Mouse (Mus musculus) mouse embryonic stem cell (cell line): ENCODE data around the gene Mcfd2.
"Not testable (repeated sequence)": the region's sequence is repeated elsewhere in the genome, so short reads cannot be mapped to it uniquely, and the experiment has no call there.

Experiments used
- in situ Hi-C, 2 experiments: fragments of 300-500 bp; cut with MboI; formaldehyde crosslinking; loops; 1 replicate in 1 of 2; 3 replicates in 1 of 2; pipeline ENCODE4 v1.14.3; 2019 to 2020; ENCODE audit warnings: low sequenced_read_pairs in 2 of 2, low pct_unique_long_range_greater_than_20kb in 1 of 2, mixed read lengths in 1 of 2; ENCODE audit not compliant: unreplicated experiment in 1 of 2

The Mcfd2 gene

DNA sequence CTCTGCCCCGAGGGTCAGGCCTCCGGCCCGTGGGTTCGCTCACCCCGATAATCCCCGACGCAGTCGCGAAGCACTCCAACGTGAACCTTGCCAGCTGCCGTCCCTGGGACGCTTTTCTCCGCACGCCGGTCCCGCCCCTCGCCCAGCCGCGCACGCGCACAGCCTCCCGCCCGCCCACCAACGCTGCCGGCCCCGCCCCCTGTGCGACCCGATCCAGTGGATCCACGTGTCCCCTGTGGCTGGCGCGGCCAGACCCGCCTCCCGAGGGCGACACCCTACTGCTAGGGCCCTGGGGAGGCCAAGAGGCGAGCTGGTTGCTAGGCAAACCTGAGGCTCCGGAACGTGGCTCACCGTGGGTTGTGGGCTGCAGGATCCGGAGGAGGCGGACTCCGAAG is at the start of gene Mcfd2:
Gene Mcfd2, minus strand, starts transcription at position 144 of the 395 bp plus-strand sequence.
- in situ Hi-C loops, result no loop called here

DNA sequence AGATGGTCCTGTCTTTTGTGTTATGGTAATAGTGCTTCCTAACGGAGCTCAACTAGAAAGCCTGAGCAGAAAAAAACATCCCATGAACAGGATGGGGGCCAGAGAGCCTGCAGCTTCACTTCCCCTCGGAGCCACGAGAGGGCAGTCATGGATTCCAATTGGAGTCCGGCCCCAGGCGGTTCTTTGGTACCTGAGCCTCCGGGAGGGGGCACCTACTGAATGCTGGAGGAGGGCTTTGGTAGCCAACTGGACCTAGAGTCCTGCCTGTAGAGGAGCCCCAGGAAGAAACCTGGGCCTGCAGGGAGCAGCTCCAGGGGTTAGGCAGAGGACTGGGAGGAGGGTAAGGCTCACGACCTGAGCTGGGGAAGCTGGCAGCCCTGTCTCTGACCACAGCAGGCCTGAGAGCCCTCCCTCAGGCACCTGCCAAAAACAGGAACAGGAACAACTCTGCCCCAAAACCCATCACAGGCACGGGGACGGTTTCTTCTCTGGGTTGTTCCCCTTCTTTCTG is 49.3 kb upstream of the Mcfd2 start:
- in situ Hi-C loops, result no loop called here

DNA sequence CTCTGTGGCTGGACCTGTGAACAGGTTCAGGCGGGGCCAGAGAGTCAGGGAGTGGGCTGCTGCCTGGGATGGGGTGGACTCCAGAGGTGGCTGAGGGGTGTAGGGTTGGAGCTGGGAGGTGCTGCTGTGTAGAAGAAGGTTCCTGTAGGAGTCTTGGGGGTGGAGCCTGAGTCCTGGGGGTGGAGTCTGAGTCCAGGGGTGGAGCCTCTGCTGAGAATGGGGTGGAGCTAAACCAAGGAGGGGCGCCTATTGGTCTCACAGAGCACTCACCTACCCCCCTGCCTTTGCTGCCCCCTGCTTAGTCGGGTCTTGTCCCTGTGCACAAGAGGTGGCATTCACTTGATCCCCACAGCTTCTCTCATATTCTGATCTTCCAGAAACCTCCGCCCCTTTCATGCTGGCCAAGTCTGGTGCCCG is 48.8 kb upstream of the Mcfd2 start:
- in situ Hi-C loops, result no loop called here

DNA sequence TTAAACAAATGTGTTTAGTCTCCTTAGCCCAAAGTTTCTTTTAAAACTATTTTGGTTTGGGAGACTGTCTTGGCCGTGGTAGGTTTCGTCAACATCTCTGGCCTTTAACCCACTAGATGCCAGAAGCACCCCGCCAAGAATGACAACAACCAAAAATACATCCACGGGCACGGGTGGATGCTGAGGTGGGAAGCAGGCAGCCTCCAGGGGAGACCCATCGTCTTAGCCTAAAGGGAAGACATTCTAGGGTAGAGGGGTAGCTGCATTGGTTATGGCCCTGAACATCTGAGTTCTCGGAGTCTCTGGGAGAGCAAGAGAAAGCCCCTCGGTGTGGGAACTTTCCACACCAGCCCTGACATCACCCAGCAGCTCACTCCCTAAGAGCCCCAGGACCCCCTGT is 48.4 kb upstream of the Mcfd2 start:
- in situ Hi-C loops, result no loop called here

DNA sequence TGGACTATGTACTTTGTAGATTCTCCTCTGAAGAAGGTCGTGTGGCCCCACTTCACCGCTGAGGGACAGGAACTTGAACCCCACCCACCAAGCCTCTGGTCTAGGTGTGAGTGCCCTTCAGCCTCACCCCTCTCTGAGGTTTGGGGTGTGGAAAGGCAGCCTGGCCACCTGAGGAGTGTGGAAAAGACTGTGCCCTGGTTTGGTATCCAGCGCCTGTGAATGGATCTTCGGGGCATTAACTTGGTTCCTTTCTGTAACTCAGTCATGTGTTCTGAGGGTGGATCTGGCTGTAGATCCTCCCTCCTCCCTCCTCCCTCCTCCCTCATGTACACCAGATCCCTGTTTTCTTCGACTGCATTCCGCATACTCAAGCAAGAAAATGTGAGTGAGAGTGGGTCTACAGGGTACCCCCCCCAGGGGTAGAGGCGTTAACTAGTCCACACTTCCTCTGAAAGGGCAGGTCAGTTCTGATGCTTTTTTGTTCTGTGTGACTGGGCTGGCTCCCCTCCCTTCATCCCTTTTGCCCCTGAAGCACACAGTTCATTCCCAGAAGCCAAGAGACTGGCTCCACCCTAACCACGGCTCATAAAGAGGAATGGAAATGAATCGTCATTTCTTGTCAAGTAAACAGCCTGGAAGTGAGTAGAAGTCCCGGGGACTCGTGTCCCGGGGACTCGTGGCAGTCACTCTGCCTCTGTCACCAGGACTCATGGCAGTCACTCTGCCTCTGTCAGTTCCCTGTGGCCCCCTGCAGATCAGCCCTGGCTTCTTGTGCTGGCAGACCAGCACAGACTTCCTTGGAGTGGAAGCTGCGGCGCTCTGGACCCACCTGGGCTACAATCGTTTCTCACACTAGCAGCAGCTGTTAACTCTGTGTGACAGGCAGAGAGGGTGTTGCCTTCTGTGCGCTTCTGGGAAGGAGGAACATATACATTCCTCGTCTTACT is 47.5 kb upstream of the Mcfd2 start:
- in situ Hi-C loops, result no loop called here

DNA sequence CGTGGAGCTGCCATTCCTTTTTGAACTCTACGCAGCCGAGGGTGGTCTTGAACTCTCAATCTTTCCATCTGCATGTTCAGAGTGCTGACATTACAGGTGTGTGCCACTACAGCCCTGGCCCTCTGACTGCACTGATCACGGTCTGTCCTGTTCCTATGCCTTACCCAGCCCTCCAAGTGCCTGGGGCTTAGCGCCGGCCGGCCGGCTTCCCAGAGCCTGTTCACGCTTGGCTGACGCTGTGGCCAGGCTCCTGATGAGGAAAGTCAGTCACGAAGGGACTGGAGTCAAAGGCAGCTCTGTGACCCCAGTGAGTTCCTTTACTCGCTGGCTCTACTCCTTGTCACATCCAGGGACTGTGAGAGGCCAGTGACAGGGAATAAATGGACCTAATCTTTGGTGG is 46.6 kb upstream of the Mcfd2 start:
- in situ Hi-C loops, result no loop called here

DNA sequence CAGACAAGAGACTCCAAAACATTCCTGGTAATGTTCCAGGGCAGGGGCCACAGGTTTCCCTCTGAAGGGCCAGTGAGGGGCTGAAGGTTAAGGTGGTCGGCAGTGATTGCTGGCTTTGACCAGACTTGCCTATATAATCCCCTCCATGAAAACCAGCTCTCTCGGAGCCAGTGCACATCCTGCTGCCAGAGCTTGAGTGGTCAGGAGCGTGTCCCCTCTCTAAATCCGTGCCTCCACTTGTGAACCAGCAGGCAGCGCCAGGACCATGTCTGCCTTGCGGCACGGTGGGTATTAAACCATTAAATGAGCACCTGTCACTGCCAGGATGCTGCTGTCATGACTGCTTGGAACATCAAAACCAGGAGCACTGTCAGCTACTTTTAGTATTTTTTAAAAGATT is 44.8 kb upstream of the Mcfd2 start:
- in situ Hi-C loops, result no loop called here

DNA sequence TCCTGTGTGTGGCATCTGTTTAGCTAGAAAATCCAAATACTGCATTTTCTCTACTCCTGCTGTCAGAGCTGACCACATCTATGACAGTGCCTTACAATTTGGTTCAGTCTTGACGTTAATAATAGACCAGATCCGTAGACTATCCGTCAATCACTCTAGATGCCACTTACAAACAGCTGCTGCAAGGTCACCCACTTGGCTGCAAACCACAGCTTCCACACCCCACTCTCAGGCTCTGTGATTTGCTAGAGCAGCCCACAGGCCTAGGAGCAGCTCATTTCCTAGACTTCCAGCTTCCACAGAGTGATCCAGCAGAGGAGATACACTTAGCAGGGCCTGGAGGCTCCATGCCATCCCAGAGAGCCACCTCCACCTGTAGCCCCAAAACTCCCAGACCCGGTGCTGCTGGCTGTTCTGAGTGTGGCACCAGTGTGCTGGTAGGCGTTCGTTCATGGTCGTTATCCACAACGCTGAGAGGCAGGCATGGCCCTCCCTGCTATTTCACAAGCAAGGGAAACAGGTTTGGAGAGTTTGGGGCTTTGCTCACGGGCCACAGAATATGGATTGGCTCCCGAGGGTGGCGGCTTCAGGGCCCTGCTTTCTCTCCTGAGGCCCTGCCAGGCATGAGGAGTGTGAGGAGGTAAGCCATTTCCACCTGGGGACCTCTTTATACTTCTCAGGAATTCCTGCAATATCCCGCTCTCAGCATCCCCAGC is 43.5 kb upstream of the Mcfd2 start:
- in situ Hi-C loops, result no loop called here

DNA sequence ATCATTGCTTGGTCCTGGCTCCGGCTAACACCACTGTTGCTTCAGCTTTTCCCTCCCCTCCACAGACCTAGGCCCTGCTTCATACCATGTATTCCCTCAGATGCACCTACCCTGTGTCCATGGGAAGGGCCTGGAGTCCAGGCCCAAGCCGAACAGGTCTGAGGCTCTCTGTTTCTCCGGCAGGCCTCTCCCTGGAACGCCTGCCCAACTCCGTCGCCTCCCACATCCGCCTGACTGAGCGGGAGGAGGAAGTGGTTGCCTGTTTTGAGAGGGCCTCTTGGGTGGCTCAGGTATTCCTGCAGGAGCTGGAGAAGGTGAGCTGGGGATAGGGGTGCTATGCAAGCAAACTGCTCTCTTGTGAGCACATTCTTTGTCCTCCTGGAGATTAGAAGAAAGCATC is 41.0 kb upstream of the Mcfd2 start:
- in situ Hi-C loops, result no loop called here

DNA sequence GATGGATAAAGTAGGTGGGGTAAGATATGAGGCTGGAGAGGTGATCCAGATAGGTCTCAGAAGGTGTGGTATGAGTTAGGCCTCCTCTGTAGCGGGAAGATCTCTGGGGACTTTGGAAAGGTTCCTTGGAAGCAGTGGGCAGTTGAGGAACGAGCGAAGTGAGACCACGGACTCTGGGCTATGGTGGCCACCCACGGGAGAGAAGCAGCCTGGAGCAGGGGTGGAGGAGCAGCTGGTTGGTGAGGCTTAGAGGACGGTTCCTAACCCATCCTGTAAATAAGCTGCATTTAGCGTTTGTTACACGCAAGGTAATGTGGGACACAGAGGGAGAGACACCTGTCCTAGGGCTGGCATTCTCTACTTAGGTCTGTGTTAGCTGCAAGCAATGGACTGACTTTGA is 39.3 kb upstream of the Mcfd2 start:
- in situ Hi-C loops, result no loop called here

DNA sequence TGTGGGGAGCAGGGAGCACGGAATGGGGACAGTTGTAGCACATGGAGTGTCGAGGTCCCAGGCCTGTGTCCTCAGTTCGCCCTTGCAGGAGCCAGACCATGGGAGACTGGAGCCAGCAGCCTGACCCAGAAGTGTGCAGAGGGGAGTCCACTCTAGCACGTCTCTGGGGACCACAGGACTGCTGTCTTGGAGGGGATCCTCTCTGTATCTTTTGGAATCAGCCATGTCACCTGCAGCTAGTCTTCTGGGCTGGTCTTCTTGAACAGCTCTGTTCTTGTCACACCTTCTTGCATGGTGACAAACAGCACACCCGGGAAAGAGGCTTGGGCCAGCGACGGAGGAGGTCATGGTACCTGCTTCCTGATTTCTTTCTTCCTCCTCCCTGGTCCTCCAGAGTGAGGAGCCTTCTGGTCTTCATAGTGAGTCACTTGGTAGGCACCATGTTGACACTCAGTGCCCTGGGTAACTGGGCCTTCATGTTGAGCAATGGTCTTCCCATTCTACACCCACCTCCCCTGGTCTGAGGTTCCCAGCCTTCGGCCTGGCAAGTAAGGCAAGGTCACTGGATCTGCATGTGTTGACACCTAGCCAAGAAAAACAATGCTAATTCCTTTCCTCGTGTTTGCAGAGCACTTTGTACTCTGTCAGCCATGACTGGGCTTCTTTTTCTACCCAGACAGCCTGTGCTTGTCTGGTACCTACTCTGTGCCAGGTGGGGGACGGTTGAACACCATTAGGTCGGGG is 38.6 kb upstream of the Mcfd2 start:
- in situ Hi-C loops, result no loop called here

DNA sequence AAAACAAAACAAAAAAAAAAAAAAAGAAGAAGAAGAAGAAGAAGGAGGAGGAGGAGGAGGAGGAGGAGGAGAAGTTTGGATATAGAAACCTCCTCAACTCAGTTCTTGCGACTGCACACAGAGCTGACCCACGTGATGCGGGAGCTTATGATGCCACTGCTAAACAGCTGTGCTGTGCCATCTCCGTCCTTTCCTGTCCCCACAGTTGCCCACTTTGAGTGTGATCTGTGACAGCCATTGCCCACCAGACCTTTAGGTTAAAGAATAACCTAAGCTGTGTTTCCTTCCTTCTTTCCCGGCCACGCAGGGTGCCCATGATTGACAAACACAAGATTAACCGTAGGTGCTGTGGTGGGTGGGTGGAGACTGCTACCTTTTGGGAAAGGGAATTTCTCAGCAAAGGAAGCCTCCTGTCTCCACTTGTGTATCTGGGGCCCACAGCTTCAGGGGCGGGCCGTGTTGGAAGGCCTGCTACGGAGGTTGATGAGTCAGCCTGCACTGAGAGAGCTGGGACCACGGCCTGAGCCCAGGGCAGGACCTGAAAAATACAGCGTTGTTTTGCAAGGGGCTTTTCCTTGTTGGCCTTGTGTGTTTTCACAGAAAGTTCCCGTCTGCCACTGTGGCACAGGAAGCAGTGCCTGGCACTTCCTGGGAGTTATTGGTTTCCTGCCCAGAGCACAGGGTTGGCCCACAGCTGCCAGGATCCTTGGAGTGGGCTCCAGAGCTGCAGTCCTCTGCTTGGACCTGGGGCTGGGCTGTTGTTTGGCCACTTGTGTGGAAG is 36.5 kb upstream of the Mcfd2 start:
- in situ Hi-C loops, result no loop called here

DNA sequence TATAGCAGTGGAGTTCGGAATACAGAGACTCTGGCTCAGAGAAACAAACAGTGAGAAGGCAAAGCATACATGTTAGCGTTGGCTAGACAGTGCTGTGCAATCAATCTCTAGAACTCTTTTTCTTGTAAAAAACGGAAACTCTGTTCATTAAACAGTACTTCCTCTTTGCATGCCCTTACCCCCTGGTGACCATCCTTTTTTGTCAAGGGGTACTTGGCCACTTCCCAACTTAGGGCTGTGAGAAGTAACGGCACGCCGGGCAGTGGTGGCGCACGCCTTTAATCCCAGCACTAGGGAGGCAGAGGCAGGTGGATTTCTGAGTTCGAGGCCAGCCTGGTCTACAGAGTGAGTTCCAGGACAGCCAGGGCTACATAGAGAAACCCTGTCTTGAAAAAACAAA is 35.9 kb upstream of the Mcfd2 start:
- in situ Hi-C loops, result not testable (repeated sequence)

DNA sequence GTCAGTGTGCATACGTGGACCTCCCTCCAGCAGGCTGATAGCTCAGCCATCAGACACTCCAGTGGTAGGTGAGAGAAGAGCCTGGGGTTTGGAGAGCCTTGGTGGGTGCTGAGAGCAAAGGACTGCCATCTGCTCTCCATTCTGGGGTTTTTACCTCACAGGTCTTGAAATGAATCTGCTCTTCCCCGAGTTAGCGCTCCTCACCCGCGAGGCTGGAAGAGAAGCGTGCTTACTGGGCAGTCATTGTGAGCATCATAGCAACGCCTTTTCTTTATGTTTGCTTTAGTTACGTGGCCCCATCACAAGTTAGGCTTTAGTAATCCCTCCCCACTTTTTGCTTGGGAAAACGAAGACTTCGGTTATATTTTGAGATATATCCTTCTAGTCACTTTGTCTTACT is 34.6 kb upstream of the Mcfd2 start:
- in situ Hi-C loops, result no loop called here

DNA sequence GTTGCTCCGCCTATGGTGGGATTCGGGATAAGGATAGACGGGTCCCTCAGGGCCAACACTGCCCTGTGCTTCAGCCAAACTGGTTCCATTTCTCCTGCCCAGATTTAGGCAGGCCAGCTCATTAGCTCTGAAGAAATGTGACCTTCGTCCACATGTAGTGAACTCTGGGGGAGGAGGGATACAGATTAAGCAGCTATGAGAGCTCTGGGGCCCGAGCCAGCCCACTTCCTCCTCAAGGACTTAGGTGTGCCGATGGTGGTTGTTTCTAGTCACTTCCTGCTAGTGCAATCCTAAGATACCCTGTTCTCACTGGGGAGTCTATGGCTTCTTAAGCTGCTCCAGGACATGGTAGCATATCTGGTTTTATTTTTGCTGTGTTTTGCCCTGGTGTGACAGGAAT is 33.2 kb upstream of the Mcfd2 start:
- in situ Hi-C loops, result no loop called here

DNA sequence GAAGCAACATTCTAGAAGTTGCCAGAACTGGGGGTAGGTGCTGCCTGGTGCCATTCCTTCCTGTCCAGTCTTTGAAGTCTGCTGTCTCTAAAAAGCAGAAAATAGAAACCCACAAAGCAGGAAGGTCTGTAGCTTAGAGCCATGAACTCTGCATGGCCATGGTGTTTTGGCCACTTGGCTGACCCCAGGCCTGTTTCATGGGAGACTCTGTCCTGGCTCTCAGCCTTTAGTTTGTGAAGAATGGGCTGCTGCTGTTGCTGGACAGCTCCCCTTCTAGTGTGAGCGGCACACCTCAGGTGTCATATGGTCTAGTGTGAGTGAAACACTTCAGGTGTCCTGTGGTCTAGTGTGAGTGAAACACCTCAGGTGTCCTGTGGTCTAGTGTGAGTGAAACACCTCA is 31.0 kb upstream of the Mcfd2 start:
- in situ Hi-C loops, result not testable (repeated sequence)

DNA sequence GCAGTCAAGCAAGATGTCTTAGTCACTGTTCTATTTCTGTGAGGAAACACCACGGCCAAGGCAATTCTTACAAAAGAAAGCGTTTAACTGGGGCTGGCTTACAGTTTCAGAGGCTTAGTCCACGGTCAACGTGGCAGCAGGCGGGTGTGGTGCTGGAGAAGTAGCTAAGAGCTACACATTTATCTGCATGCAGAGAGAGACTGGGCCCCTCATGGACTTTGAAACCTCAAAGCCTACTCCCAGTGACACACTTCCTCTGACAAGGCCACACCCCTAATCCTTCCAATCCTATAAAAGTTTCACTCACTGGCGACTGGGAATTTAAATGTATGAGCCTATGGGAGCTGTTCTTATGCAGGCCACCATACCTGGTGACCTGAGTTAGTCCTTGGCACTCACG is 30.0 kb upstream of the Mcfd2 start:
- in situ Hi-C loops, result no loop called here

DNA sequence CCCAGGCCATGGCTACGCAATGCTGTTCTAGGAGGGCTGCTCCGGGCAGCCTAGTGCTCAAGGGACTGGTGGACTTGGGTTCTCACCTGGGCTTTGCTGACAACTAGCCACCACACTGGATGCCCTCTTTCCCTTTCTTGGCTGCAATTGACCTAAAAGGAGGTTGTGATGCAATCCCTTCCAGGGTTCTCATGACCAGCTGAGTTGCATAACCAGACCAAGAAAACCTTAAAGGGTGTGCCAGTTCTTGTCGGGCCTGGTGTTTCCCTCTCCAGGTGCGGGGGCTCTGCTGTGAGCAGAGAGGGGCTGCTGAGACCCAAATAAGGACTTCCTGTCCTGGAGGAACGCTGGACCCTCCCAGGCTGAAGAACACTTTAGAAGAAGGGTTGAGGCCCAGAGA is 27.4 kb upstream of the Mcfd2 start:
- in situ Hi-C loops, result no loop called here
